Mouse (Mus musculus) bone marrow macrophage, adult 2 months (primary cell): Measurements from ENCODE around the gene Trp53rka.

Source experiments
- CTCF ChIP-seq: IDR thresholded peaks from 2 replicates; pipeline ENCODE4 v1.5.1; 2012; ENCODE audit warnings: low read depth, mild to moderate bottlenecking, low read length, moderate library complexity
- POLR2A ChIP-seq: IDR thresholded peaks from 2 replicates; pipeline ENCODE4 v1.6.1; 2012; ENCODE audit warnings: mild to moderate bottlenecking, low read depth, low read length, borderline replicate concordance

DNA sequence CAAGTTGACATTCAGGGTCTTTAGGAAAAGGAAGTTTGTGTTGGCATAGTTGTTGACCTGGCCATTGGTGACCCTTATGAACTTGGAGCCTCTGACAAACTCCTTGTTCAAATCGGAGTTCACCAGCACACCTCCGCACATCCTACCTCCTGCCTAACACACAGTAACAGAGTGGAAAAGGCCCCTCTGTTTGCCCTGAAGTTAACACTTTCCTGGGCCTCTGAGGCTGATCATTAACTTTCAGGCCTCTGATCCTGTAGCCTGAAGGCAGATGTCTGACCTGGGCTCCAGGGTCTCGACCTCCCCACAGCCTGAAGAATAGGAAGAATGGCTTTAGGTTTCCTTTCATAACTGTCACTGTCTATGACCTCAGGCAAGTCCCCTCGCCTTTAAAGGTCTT, 51.5 kb downstream of the Trp53rka start:
- TF ChIP-seq CTCF (no peak), POLR2A (no peak)
